Mouse (Mus musculus): Measurements from ENCODE around the gene Vmn2r19. TPM values are rescaled to one million over a fixed set of nuclear protein-coding genes. Genes with fewer than 3 reads are reported as not detected.
"Not testable (repeated sequence)": the region's sequence is repeated elsewhere in the genome, so short reads cannot be mapped to it uniquely, and the experiment has no call there.

Gene Vmn2r19
- polyA plus RNA-seq, 1 experiment from 2014 or later: not detected

DNA sequence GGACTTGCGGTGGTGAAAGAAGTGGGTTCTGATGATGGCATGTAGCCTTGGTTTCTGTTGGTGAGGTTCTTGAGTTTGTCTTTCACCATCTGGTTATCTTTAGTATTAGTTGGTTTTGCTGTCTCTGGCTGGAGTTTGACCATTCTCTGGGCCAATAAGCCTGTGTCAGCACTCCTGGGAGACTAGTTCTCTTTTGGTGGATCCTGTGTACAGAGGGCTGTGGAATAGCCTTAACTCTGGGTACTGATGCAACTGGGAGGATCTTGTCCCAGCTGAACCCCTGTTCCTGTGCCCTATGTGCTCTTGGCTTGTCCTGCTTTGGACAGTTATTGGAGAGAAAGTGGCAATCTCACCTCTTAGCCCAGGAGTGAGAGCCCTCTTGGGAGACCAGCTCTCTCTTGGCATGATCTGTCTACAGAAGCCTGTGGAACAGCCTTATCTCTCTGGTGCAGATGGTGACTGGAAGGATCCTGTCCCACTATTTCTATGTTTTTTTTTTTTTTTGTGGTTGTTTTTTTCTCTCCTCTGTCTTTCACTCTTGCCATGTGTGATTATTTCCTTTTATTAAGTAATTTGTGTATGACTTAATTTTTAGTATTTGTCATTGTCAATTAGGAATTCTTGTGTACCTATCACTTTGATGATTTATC, 15.3 kb upstream of the Vmn2r19 start:
- H3K9ac ChIP-seq: no peak overlapping the region
- H3K27ac ChIP-seq: no peak overlapping the region
- H3K4me2 ChIP-seq (replicated peaks): no peak overlapping the region
- H3K4me1 ChIP-seq: no peaks in the 10 kb centered on the region
- no peak overlapping the region for H3K4me3 ChIP-seq
- no peaks in the 10 kb centered on the region for H3K27me3 ChIP-seq
- 91% methylated on average over 1 of the region's 1 CpGs for WGBS
- 0 out of 2 replicates have a peak, but pooled peaks cover 3% of the 10 kb centered on the region for H3K9me3 ChIP-seq
- no peaks in the 10 kb centered on the region for H3K36me3 ChIP-seq
- ATAC-seq (ENCODE audit: low FRiP score, low read depth): no peak

DNA sequence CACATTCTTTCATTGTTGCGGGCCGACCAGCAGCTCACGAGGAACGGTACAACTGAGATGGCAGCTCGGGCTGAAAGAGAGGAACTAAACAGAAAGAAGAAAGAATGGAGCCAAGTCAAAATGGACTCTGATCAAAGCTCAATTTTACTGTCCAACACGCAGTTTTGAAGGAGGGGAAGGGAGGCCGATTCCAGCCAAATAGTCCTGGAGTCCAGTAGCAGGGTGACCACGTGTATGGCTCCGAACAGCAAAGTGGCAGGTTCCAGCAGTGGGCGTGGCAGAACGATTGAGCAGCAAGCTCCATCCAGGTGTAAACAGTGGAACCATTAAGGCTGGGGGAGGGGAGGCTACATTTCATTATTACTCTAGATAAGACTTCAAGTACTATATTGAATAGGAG, 14.6 kb upstream of the Vmn2r19 start:
- 88% methylated on average over 11 of the region's 11 CpGs for WGBS
- H3K36me3 ChIP-seq: not testable (repeated sequence)

GRCm38 (mm10) chr6:123296687-123297086, 11.4 kb upstream of the Vmn2r19 start:
- Histone ChIP-seq H3K27me3 (no peaks in the 10 kb centered on the region), H3K4me3 (no peak overlapping the region), H3K4me2 (replicated peaks) (no peak overlapping the region), H3K36me3 (no peaks in the 10 kb centered on the region), H3K4me1 (no peaks in the 10 kb centered on the region), H3K9me3 (peaks cover 3% of the 10 kb centered on the region; the same call in 1 of the 2 replicates), H3K27ac (no peak overlapping the region), H3K9ac (no peak overlapping the region)
- 56% methylated on average over 1 of the region's 1 CpGs for WGBS
- ATAC-seq (ENCODE audit: low FRiP score, low read depth): no peak

More for the DNA sequence above, 14.6 kb upstream of the Vmn2r19 start:
- H3K4me1 ChIP-seq; H3K9ac ChIP-seq; H3K4me3 ChIP-seq; H3K9me3 ChIP-seq; ATAC-seq (ENCODE audit: low FRiP score, low read depth); H3K27me3 ChIP-seq; H3K27ac ChIP-seq; H3K4me2 ChIP-seq (replicated peaks): not testable (repeated sequence)

GRCm38 (mm10) chr6:123306315-123306714, 1.8 kb upstream of the Vmn2r19 start:
- H3K9me3 ChIP-seq; H3K27ac ChIP-seq; ATAC-seq (ENCODE audit: low FRiP score, low read depth); H3K4me3 ChIP-seq; H3K9ac ChIP-seq; H3K36me3 ChIP-seq; H3K27me3 ChIP-seq; H3K4me1 ChIP-seq; H3K4me2 ChIP-seq (replicated peaks): not testable (repeated sequence)
- 78% methylated on average over 7 of the region's 7 CpGs for WGBS

GRCm38 (mm10) chr6:123332503-123332902, 24.4 kb downstream of the Vmn2r19 start:
- Histone ChIP-seq H3K27me3 (no peaks in the 10 kb centered on the region), H3K9ac (no peak overlapping the region), H3K4me1 (no peaks in the 10 kb centered on the region), H3K27ac (no peak overlapping the region), H3K9me3 (no peaks in the 10 kb centered on the region), H3K36me3 (no peaks in the 10 kb centered on the region), H3K4me3 (no peak overlapping the region), H3K4me2 (replicated peaks) (no peak overlapping the region)
- no peak for ATAC-seq (ENCODE audit: low FRiP score, low read depth)
- WGBS: 50% methylated on average over 2 of the region's 2 CpGs

DNA sequence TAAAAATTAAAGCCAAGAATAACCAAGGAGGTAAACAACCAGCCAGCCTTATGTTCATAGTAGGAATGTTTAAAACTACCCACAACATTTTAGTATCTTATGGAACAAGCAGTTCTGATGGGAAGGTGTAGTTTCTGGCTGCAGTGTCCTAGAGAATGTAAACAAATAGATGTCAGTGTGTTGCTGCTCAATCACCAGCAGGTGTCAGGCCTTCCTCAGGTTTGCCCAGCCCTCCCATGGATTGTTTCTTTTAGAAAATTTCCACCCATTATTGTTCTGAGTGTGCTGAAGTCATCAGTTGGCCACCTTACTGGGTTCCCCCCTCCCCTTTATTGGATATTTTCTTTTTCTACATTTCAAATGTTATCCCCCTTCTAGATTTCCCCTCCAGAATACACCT, 32.0 kb downstream of the Vmn2r19 start:
- Histone ChIP-seq H3K4me3 (no peak overlapping the region), H3K9me3 (no peaks in the 10 kb centered on the region), H3K36me3 (no peaks in the 10 kb centered on the region), H3K4me2 (replicated peaks) (no peak overlapping the region), H3K27me3 (no peaks in the 10 kb centered on the region), H3K9ac (no peak overlapping the region), H3K4me1 (no peaks in the 10 kb centered on the region), H3K27ac (no peak overlapping the region)
- ATAC-seq (ENCODE audit: low FRiP score, low read depth): no peak

DNA sequence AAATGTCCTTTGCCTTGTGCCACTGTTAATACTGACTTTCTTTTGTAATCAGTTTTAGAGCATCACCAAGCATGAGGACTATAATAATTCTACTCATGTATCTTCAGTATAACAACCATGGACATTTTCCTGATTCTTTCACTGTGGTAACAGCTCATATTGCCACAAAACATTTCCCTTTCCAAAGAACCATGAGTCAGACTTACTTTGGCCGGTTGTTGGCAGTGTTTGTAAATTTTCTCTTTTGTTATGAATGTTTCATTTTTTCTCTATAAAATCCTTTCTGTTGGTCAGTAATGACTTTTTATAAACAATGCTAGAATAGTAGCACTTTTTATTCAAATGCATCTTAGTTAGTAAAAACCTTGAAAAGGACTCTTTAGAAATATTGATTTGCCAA, 38.0 kb downstream of the Vmn2r19 start:
- Histone ChIP-seq H3K9me3 (no peaks in the 10 kb centered on the region), H3K4me3 (no peak overlapping the region)

More for the DNA sequence above, 38.0 kb downstream of the Vmn2r19 start:
- ATAC-seq (ENCODE audit: low FRiP score, low read depth): no peak
- no peak overlapping the region for H3K4me2 ChIP-seq (replicated peaks)
- H3K36me3 ChIP-seq: no peaks in the 10 kb centered on the region
- H3K27me3 ChIP-seq: no peaks in the 10 kb centered on the region
- no peak overlapping the region for H3K9ac ChIP-seq
- no peak overlapping the region for H3K27ac ChIP-seq
- no peaks in the 10 kb centered on the region for H3K4me1 ChIP-seq
- 81% methylated on average over 1 of the region's 1 CpGs for WGBS

Other genes starting within 250 kb of the Vmn2r19 start
- 1.3 and 2.4 TPM in 2 replicates for gene Clec4a2, start 201.9 kb upstream of the Vmn2r19 start, polyA plus RNA-seq (2015; fragmentation: Nextera tagmentation; extraction: Ambion mirVana)
- not detected in 2 replicates for gene Clec4b2, start 135.4 kb upstream of the Vmn2r19 start, polyA plus RNA-seq (2015; fragmentation: Nextera tagmentation; extraction: Ambion mirVana)
- 1.1 and 1.7 TPM in 2 replicates for gene Clec4n, start 78.5 kb upstream of the Vmn2r19 start, polyA plus RNA-seq (2015; fragmentation: Nextera tagmentation; extraction: Ambion mirVana)
- 0.19 TPM in 1 of 2 replicates, not detected in the other for gene Clec4d, start 46.2 kb upstream of the Vmn2r19 start, polyA plus RNA-seq (2015; fragmentation: Nextera tagmentation; extraction: Ambion mirVana)
- not detected in 2 replicates for gene Clec4e, start 18.5 kb upstream of the Vmn2r19 start, polyA plus RNA-seq (2015; fragmentation: Nextera tagmentation; extraction: Ambion mirVana)
- not detected in 2 replicates for gene Vmn2r20, start 109.8 kb downstream of the Vmn2r19 start, polyA plus RNA-seq (2015; fragmentation: Nextera tagmentation; extraction: Ambion mirVana)
- not detected in 2 replicates for gene Vmn2r21, start 225.1 kb downstream of the Vmn2r19 start, polyA plus RNA-seq (2015; fragmentation: Nextera tagmentation; extraction: Ambion mirVana)